Mouse (Mus musculus) c-Kit-positive CD71-positive TER-119-negative erythroid progenitor cells, embryonic 14.5 days (primary cell): ENCODE measurements around the gene Tfe3.

Source experiments
- DNase-seq: peaks from one replicate; pipeline ENCODE4 v3.0.0-alpha.2; 2013; ENCODE audit warnings: low read depth

Tfe3 gene

GRCm38 (mm10) chrX:7821865-7822779 lies 59.8 kb downstream of the Tfe3 start, which contains the start of gene Kcnd1:
TSS of gene Kcnd1 (plus strand) at chrX:7822289.
- DNase-seq: no peak
